Mouse (Mus musculus) ES-E14 (cell line): Measurements from ENCODE around the gene Commd4.

ENCODE experiments used
- CHD2 ChIP-seq: IDR thresholded peaks from 2 replicates; pipeline ENCODE4 v1.6.1; 2014; ENCODE audit warnings: mild to moderate bottlenecking, low read depth, low read length, inconsistent platforms
- HCFC1 ChIP-seq: IDR thresholded peaks from 2 replicates; pipeline ENCODE4 v1.6.1; 2012; ENCODE audit warnings: low read length, inconsistent platforms, borderline replicate concordance; ENCODE audit not compliant: insufficient read depth
- ZC3H11A ChIP-seq: IDR thresholded peaks from 2 replicates; pipeline ENCODE4 v1.6.1; 2012; ENCODE audit warnings: low read depth, mild to moderate bottlenecking, inconsistent platforms, low read length, borderline replicate concordance

DNA sequence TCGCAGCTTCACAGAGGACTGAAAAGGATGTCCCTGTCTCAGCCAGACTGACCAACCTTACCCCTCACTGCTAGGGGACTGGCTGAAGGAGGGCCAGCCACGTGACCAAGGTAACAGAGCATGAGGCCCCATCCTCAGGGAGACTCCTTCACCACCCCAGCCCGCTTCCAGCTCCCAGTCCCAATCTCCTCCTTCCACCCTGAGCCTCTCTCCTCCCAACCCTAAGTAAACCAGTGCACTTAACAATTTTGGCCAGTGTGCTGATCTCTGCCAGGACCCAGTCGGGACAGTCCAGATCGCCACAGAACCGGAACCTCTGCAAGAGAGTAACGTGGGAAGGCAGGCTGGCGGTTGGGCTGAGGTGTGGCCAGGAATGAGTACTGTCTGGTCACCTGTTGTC, 1.3 kb downstream of the Commd4 start:
- no peak for TF ChIP-seq CHD2
- no peak for TF ChIP-seq ZC3H11A
- no peak for TF ChIP-seq HCFC1
